Mouse (Mus musculus): ENCODE data around the gene Nhlrc1. TPM values are rescaled to one million over a fixed set of nuclear protein-coding genes. Genes with fewer than 3 reads are reported as not detected.

Nhlrc1 gene
- polyA plus RNA-seq, 1 experiment from 2014 or later: 4.1 TPM

DNA sequence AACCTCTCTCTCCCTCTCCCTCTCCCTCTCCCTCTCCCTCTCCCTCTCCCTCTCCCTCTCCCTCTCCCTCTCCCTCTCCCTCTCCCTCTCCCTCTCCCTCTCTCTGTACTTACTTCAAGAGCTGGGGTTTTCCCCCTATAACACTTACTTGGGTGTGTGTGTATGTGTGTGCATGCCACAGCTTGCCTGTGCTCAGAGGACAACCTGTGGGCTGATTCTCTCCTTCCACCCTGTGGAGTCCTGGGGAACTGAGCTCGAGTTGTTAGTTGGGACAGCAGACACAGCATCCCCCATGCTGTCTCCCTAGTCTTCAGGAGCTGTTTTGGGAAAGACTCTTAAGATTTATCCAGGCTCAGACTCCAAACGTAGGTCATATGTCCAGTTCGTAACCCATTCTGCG, 47.3 kb downstream of the Nhlrc1 start:
- no peaks in the 10 kb centered on the region for H3K9me3 ChIP-seq (replicated peaks)
- WGBS: 76% methylated on average over 4 of the region's 4 CpGs
- H3K27me3 ChIP-seq (ENCODE audit: low read depth, poor library complexity, severe bottlenecking): no peaks in the 10 kb centered on the region
- no peak for DNase-seq (ENCODE audit: low spot score)
- H3K4me3 ChIP-seq: no peak overlapping the region
- H3K4me1 ChIP-seq: peaks cover 7% of the 10 kb centered on the region
- no peak overlapping the region for H3K27ac ChIP-seq (replicated peaks)
- H3K36me3 ChIP-seq: no peaks in the 10 kb centered on the region

Other genes starting within 250 kb of the Nhlrc1 start
- gene Kif13a, start 85.0 kb downstream of the Nhlrc1 start, polyA plus RNA-seq (2016; fragmentation: Nextera tagmentation; extraction: Ambion mirVana): 9.1 and 11.4 TPM in 2 replicates
- 15.4 and 20.1 TPM in 2 replicates for gene Kdm1b, start 28.6 kb upstream of the Nhlrc1 start, polyA plus RNA-seq (2016; fragmentation: Nextera tagmentation; extraction: Ambion mirVana)
- 30.8 and 33.7 TPM in 2 replicates for gene Tpmt, start 29.9 kb upstream of the Nhlrc1 start, polyA plus RNA-seq (2016; fragmentation: Nextera tagmentation; extraction: Ambion mirVana)
- gene Dek, start 91.4 kb upstream of the Nhlrc1 start, polyA plus RNA-seq (2016; fragmentation: Nextera tagmentation; extraction: Ambion mirVana): 346 and 382 TPM in 2 replicates
- 0.59 and 0.75 TPM in 2 replicates for gene Rnf144b, start 107.8 kb upstream of the Nhlrc1 start, polyA plus RNA-seq (2016; fragmentation: Nextera tagmentation; extraction: Ambion mirVana)